Mouse (Mus musculus) heart, embryonic 13.5 days (tissue): ENCODE results near the gene Oasl2. TPM values are rescaled to one million over a fixed set of nuclear protein-coding genes. Genes with fewer than 3 reads are reported as not detected.
"Not testable (repeated sequence)": the region's sequence is repeated elsewhere in the genome, so short reads cannot be mapped to it uniquely, and the experiment has no call there.

Experiments
- ATAC-seq: fragments of 200-750 bp; cut with Nextera tagmentation; 2 replicates; pipeline ENCODE4 v1.8.0; 2017; ENCODE audit warnings: moderate TSS enrichment; ENCODE audit not compliant: insufficient number of reproducible peaks, low FRiP score, low TSS enrichment; ENCODE audit errors: extremely low read depth
- H3K27ac ChIP-seq: fragments of 300-500 bp; sonication (generic); replicated peaks from 2 replicates; pipeline ENCODE4 v1.5.1; 2015; ENCODE audit warnings: moderate library complexity, mild to moderate bottlenecking, inconsistent platforms
- H3K27me3 ChIP-seq: fragments of 300-500 bp; sonication (generic); replicated peaks from 2 replicates; pipeline ENCODE4 v1.6.1; 2015; ENCODE audit warnings: mild to moderate bottlenecking, inconsistent platforms
- H3K36me3 ChIP-seq: fragments of 300-500 bp; sonication (generic); 2 replicates; pipeline ENCODE4 v1.6.1; 2015; ENCODE audit warnings: mild to moderate bottlenecking, inconsistent platforms
- H3K4me1 ChIP-seq: fragments of 300-500 bp; sonication (generic); 2 replicates; pipeline ENCODE4 v1.6.1; 2015; ENCODE audit warnings: inconsistent platforms
- H3K4me2 ChIP-seq: fragments of 300-500 bp; sonication (generic); 2 replicates; pipeline ENCODE4 v1.6.1; 2015; ENCODE audit warnings: inconsistent platforms, mild to moderate bottlenecking, moderate library complexity
- H3K4me3 ChIP-seq: fragments of 300-500 bp; sonication (generic); 2 replicates; pipeline ENCODE4 v1.5.1; 2015; ENCODE audit warnings: moderate library complexity, mild to moderate bottlenecking, inconsistent platforms
- H3K9ac ChIP-seq: fragments of 300-500 bp; sonication (generic); 2 replicates; pipeline ENCODE4 v1.6.1; 2015; ENCODE audit warnings: inconsistent platforms, mild to moderate bottlenecking, moderate library complexity
- H3K9me3 ChIP-seq: fragments of 300-500 bp; sonication (generic); 2 replicates; pipeline ENCODE4 v1.6.1; 2016; ENCODE audit warnings: inconsistent platforms
- WGBS: fragments of 180-500 bp; shearing (Covaris S2); methylation state at CpG from one replicate; pipeline ENCODE4 v1.1.7; 2015; ENCODE audit warnings: mixed read lengths; 5-methylcytosine and 5-hydroxymethylcytosine counted together
- polyA plus RNA-seq: library from polyadenylated mRNA; unstranded; fragments of >200 nt; fragmentation: Nextera tagmentation; extraction: Ambion mirVana; gene quantifications from 2 replicates; pipeline ENCODE4 v1.2.1, GENCODE M21; 2015

Gene Oasl2
- polyA plus RNA-seq = 4.5 and 6.2 TPM in 2 replicates

DNA sequence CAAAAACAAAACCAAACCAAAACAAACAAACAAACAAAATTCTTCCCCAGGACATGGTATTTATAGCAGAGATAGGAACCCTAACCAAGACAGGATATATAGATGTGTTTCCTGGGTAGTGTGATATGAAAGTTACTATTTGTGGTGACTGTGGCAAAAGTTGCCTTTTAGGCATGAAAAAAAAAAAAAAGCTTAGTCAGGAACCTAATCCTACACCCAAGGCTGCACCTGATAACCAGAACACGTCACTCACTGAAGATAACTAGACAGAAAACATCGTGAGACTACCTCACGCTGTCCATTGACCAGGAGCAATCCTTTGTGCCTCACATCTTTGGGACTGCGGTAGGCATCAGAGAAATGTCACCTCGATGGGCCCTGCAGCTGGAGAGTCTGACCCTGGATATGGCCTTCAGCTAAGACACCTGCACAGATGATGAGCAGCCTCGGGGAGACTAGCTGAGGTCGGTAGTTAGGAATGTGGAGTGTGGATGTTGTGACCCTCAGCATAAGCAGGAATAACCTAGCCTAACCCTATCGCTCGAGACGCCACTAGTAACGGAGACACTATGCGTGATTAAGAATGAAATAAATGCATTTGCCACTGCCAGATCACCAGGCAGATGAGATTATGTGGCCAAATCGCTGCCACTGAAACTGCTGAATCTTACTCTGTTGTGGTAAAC lies at the start of gene Oasl2:
Gene Oasl2, plus strand, starts transcription at position 249 of the 686 bp plus-strand sequence.
- Histone ChIP-seq H3K36me3 (no peaks in the 10 kb centered on the region), H3K4me2 (peak within 1 kb of the TSS; percentile 64), H3K27me3 (peaks cover 8% of the 10 kb centered on the region; the same call in 1 of the 2 replicates), H3K4me3 (peak within 1 kb of the TSS; percentile 42), H3K9ac (peak within 1 kb of the TSS; percentile 54), H3K27ac (peak within 1 kb of the TSS; percentile 28), H3K4me1 (peaks cover 12% of the 10 kb centered on the region), H3K9me3 (no peaks in the 10 kb centered on the region)
- 37% methylated on average over 13 of the region's 13 CpGs for WGBS
- no peak for ATAC-seq

GRCm38 (mm10) chr5:114851565-114852236 lies 45.0 kb upstream of the Oasl2 start:
- H3K9ac ChIP-seq = no peak overlapping the region
- H3K36me3 ChIP-seq = no peaks in the 10 kb centered on the region
- peaks cover 26% of the 10 kb centered on the region; the same call in 1 of the 2 replicates for H3K27me3 ChIP-seq
- no peaks in the 10 kb centered on the region for H3K4me1 ChIP-seq
- no peak overlapping the region for H3K4me3 ChIP-seq
- 74% methylated on average over 20 of the region's 20 CpGs for WGBS
- H3K4me2 ChIP-seq = no peak overlapping the region
- no peak overlapping the region for H3K27ac ChIP-seq
- H3K9me3 ChIP-seq = no peaks in the 10 kb centered on the region
- no peak for ATAC-seq

DNA sequence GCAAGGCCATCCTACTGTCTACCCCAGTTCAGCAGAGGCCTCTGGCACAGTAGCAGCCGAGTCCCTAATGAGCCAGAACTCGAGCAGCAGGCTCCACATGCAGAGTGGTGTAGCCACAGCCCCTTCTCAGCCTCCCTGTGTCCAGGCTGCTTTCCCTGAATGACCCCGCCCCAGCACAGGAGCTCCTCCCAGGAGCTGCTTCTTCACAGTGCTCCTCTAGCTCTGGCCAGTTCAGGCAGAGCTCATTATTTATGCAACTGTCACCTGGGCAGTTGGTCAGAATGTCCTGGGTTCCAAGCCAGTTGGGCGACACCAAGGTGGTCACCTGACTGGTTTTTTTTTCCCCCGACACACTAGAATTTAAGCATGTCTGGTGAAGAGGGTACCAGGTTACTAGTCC lies 43.4 kb upstream of the Oasl2 start, which contains the start of gene 4930519G04Rik:
Gene 4930519G04Rik, plus strand, starts transcription at position 301 of the 400 bp plus-strand sequence.
- not testable (repeated sequence) for H3K4me1 ChIP-seq, H3K9me3 ChIP-seq, H3K9ac ChIP-seq, H3K27ac ChIP-seq, H3K4me2 ChIP-seq, ATAC-seq, H3K36me3 ChIP-seq, H3K4me3 ChIP-seq
- H3K27me3 ChIP-seq = peaks cover 37% of the 10 kb centered on the region
- 73% methylated on average over 3 of the region's 5 CpGs for WGBS

GRCm38 (mm10) chr5:114858582-114858981 lies 38.2 kb upstream of the Oasl2 start, which contains the start of gene Gm9936:
Gm9936 (minus strand) TSS chr5:114858682.
- Histone ChIP-seq H3K4me2 (peak within 1 kb of the TSS; percentile 70), H3K9ac (0 out of 2 replicates have a peak within 1 kb of the TSS, but pooled peaks have one; percentile 62), H3K4me3 (peak within 1 kb of the TSS; percentile 42), H3K4me1 (no peaks in the 10 kb centered on the region), H3K27me3 (peaks cover 56% of the 10 kb centered on the region), H3K27ac (no peak within 1 kb of the TSS), H3K9me3 (no peaks in the 10 kb centered on the region), H3K36me3 (no peaks in the 10 kb centered on the region)
- no peak for ATAC-seq
- 74% methylated on average over 12 of the region's 12 CpGs for WGBS

DNA sequence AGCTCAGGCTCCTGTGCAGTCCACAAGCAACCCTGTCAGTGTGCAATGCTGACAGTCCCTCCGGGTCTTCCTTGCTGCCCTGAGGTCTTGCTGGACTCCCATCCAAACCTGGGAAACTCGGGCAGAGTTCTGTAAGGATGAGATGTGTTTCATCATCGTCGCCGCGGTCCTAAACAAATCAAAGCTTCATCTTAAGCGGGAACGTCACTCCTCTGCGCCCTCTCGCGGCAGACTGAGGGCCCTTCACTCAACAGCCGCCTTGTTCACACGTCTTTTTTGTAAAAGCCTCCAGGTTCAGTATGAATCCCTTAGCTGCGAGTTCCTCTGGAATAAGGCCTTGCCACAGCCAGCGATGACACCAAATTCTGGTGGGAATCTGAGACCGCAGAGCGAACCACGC lies 37.5 kb upstream of the Oasl2 start:
- WGBS = 4% methylated on average over 18 of the region's 18 CpGs
- no peak for ATAC-seq
- H3K9ac ChIP-seq = 0 out of 2 replicates have a peak overlapping the region, but pooled peaks have one; percentile 62

GRCm38 (mm10) chr5:114861730-114862129 lies 35.0 kb upstream of the Oasl2 start:
- no peak overlapping the region for H3K4me2 ChIP-seq
- no peak overlapping the region for H3K27ac ChIP-seq
- no peaks in the 10 kb centered on the region for H3K9me3 ChIP-seq
- H3K9ac ChIP-seq = no peak overlapping the region
- peaks cover 47% of the 10 kb centered on the region for H3K27me3 ChIP-seq
- H3K4me1 ChIP-seq = no peaks in the 10 kb centered on the region
- H3K36me3 ChIP-seq = no peaks in the 10 kb centered on the region
- no peak for ATAC-seq
- no peak overlapping the region for H3K4me3 ChIP-seq
- 72% methylated on average over 6 of the region's 6 CpGs for WGBS

More for the DNA sequence above, 37.5 kb upstream of the Oasl2 start:
- Histone ChIP-seq H3K27me3 (peaks cover 56% of the 10 kb centered on the region), H3K4me3 (peak overlapping the region; percentile 42), H3K36me3 (no peaks in the 10 kb centered on the region), H3K27ac (no peak overlapping the region), H3K9me3 (no peaks in the 10 kb centered on the region), H3K4me2 (peak overlapping the region; percentile 70), H3K4me1 (no peaks in the 10 kb centered on the region)

DNA sequence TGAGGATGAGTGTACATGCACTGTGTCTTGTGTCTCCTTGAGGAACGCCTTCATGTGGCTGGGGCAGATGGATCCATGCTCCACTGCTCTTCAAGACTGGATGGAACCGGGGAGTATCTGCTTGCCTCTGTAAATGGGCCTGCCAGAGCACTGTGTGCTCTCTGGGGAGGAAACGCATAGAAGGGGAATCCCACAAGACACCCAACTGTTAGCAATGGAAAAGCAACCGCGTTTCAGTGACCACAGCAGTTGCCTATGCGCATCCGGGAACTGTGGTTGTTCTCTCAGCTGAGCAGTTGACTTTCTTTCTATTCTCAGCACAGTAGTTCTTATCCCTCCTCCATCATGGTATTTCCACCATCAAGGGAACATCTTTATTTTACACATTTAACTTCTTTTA lies 31.9 kb upstream of the Oasl2 start:
- no peak overlapping the region for H3K9ac ChIP-seq
- ATAC-seq = no peak
- H3K27ac ChIP-seq = no peak overlapping the region
- no peaks in the 10 kb centered on the region for H3K4me1 ChIP-seq
- H3K4me3 ChIP-seq = no peak overlapping the region
- 74% methylated on average over 7 of the region's 7 CpGs for WGBS
- peaks cover 17% of the 10 kb centered on the region for H3K27me3 ChIP-seq
- H3K36me3 ChIP-seq = no peaks in the 10 kb centered on the region
- peaks cover 15% of the 10 kb centered on the region for H3K9me3 ChIP-seq
- H3K4me2 ChIP-seq = no peak overlapping the region

DNA sequence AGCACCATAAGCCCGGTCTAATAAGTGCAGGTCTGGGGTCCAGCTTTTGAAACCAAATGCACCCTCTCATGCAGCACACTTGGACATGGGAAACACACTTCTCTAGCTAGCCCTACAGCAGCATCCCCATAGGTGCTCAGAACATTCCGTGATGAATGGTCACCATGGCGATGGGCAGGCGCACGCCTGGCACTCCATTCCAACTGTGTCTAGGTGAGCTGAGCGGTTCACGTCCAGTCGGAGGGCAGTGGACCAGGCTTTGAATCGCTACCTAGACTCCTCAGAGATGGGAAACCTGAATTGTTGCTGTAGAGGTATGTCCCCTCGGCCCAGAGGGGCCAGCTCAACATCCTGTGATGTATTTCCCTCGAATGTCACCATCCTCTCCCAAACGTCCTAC lies 31.5 kb upstream of the Oasl2 start:
- H3K27ac ChIP-seq = no peak overlapping the region
- WGBS = 81% methylated on average over 12 of the region's 12 CpGs
- peaks cover 12% of the 10 kb centered on the region for H3K27me3 ChIP-seq
- no peak overlapping the region for H3K4me2 ChIP-seq
- no peak overlapping the region for H3K4me3 ChIP-seq
- H3K9me3 ChIP-seq = peaks cover 15% of the 10 kb centered on the region
- no peak overlapping the region for H3K9ac ChIP-seq
- H3K36me3 ChIP-seq = no peaks in the 10 kb centered on the region
- ATAC-seq = no peak
- H3K4me1 ChIP-seq = no peaks in the 10 kb centered on the region

- peaks cover 8% of the 10 kb centered on the region for H3K4me1 ChIP-seq
- WGBS = 59% methylated on average over 6 of the region's 6 CpGs
- no peak overlapping the region for H3K4me3 ChIP-seq
- no peak overlapping the region for H3K27ac ChIP-seq
- H3K27me3 ChIP-seq = peaks cover 38% of the 10 kb centered on the region
- H3K36me3 ChIP-seq = no peaks in the 10 kb centered on the region
- H3K4me2 ChIP-seq = peak overlapping the region; percentile 44
- H3K9me3 ChIP-seq = no peaks in the 10 kb centered on the region
- H3K9ac ChIP-seq = no peak overlapping the region
- ATAC-seq = no peak
Measured at GRCm38 (mm10) chr5:114875858-114876257, 20.9 kb upstream of the Oasl2 start.

- no peak for ATAC-seq
- no peaks in the 10 kb centered on the region for H3K36me3 ChIP-seq
- H3K9me3 ChIP-seq = no peaks in the 10 kb centered on the region
- no peak overlapping the region for H3K4me3 ChIP-seq
- H3K27ac ChIP-seq = no peak overlapping the region
- H3K27me3 ChIP-seq = peaks cover 38% of the 10 kb centered on the region
- peaks cover 8% of the 10 kb centered on the region for H3K4me1 ChIP-seq
- H3K4me2 ChIP-seq = no peak overlapping the region
- WGBS = 56% methylated on average over 6 of the region's 6 CpGs
- H3K9ac ChIP-seq = no peak overlapping the region
Measured at GRCm38 (mm10) chr5:114876331-114876730, 20.4 kb upstream of the Oasl2 start.

GRCm38 (mm10) chr5:114877487-114877886 lies 19.2 kb upstream of the Oasl2 start:
- Histone ChIP-seq H3K4me2 (no peak overlapping the region), H3K4me1 (peaks cover 8% of the 10 kb centered on the region), H3K27me3 (peaks cover 35% of the 10 kb centered on the region), H3K36me3 (no peaks in the 10 kb centered on the region), H3K9me3 (no peaks in the 10 kb centered on the region), H3K27ac (no peak overlapping the region), H3K4me3 (no peak overlapping the region), H3K9ac (no peak overlapping the region)
- WGBS = 69% methylated on average over 7 of the region's 7 CpGs
- ATAC-seq = no peak
